In the genomic region with DNA sequence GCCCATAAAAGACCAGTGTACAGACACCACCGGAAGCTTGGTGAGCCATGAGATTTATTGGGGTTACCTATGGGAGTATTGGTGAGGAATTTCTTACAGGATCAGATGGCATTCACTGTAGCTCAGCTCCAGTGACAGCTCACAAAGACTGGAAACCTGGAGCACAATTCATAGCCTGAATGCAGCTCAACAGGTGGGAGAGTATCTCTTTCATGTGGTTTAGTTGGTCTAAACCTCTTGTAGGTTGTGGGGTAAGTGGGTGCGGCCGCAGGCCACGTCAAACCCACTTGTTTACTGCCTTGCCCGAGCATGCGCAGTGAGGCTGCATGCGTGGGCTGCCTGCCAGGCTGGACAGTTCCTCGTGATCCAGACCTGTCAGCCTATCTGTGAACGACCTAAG, we compare ENCODE assay signal across 22 mouse cellular contexts. TPM values are rescaled to one million over a fixed set of nuclear protein-coding genes. Genes with fewer than 3 reads are reported as not detected.
DNase-seq lines count a peak whose midpoint lies in the region; ATAC-seq and TF ChIP-seq lines count a peak whose summit lies in the region.
"Had no signal": no experiment of that assay in that cellular context is flagged by ENCODE, and none has a peak within 500 bp of the region (broad histone marks: within the 10 kb centered on the region; RNA-seq: fewer than 3 reads in every experiment).

No protein-coding gene starts in this region.

- peaks cover 1% of the 10 kb centered on the region; the same call in 1 of the 2 replicates for H3K27me3 ChIP-seq in kidney, adult 2 months (replicated peaks; ENCODE audit: control insufficient read depth, insufficient read depth, low read length)

- TF ChIP-seq CTCF in kidney, adult 2 months (conservative IDR thresholded peaks at IDR 0.05; ENCODE audit: insufficient read depth, insufficient read length, low read depth, low read length), result no peak

- no peak for TF ChIP-seq POLR2A in kidney, adult 2 months (IDR thresholded peaks at IDR 0.05; ENCODE audit: low read depth, low read length)

- 52% methylated on average over 9 of the region's 9 CpGs for WGBS in kidney, adult 2 months

- H3K4me1 ChIP-seq in kidney, adult 2 months (ENCODE audit: control insufficient read depth, insufficient read depth, low read length), result no peaks in the 10 kb centered on the region
- H3K4me1 ChIP-seq: forebrain, embryonic 10.5 days; forebrain, embryonic 13.5 days; hindbrain, embryonic 13.5 days had no signal

- H3K4me3 ChIP-seq in kidney, adult 2 months (ENCODE audit: insufficient read depth, low read depth, low read length), result no peak overlapping the region
- H3K4me3 ChIP-seq: forebrain, embryonic 10.5 days; forebrain, embryonic 13.5 days; heart, adult 2 months; heart, embryonic 10.5 days; heart, embryonic 13.5 days; hindbrain, embryonic 10.5 days; hindbrain, embryonic 13.5 days had no signal

- peak; percentile 41 for DNase-seq in kidney, adult 2 months
- DNase-seq in kidney, adult 8-10 months, result no peak
- DNase-seq in CD4-positive helper T cell, adult 2 months (ENCODE audit: low read depth, low spot score), result peak; percentile 44
- peak; percentile 61 for DNase-seq in R1 (ENCODE audit: low read depth, low spot score)
- DNase-seq in urinary bladder, adult 2 months (ENCODE audit: low spot score), result no peak
- DNase-seq: adrenal gland, adult 2 months; adrenal gland, postnatal 14 days; cerebellum, adult 18-20 months; cerebellum, adult 9-10 months; cerebellum, postnatal 14 days; gastrocnemius, postnatal 10 days; gastrocnemius, postnatal 36 days; heart, adult 2 months had no signal

- no peak for ATAC-seq in cerebellum, adult (ENCODE audit: insufficient number of reproducible peaks, low FRiP score, low TSS enrichment)
- ATAC-seq: forebrain, embryonic 13.5 days; forebrain, embryonic 16.5 days; hindbrain, embryonic 16.5 days had no signal

- no peak overlapping the region for H3K27ac ChIP-seq in kidney, adult 2 months (ENCODE audit: insufficient read depth, low read depth, low read length)
- H3K27ac ChIP-seq: forebrain, embryonic 10.5 days; forebrain, embryonic 13.5 days; heart, adult 2 months; heart, embryonic 10.5 days; heart, embryonic 13.5 days; hindbrain, embryonic 10.5 days; hindbrain, embryonic 13.5 days had no signal

- H3K36me3 ChIP-seq in kidney, adult 2 months (ENCODE audit: control insufficient read depth, insufficient read depth, low read length), result no peaks in the 10 kb centered on the region
- H3K36me3 ChIP-seq: forebrain, embryonic 10.5 days; heart, embryonic 10.5 days; heart, embryonic 13.5 days; hindbrain, embryonic 10.5 days; hindbrain, embryonic 13.5 days had no signal

RNA-seq across cellular contexts. Expression of a gene that starts 2.4 kb away (rescaled TPM):
- polyA plus RNA-seq in kidney, adult 2 months (2012; rRNA removed), result 0.53 and 0.55 TPM in 2 replicates
- 1.7 and 2.1 TPM in 2 replicates for polyA plus RNA-seq in urinary bladder, adult 2 months (2012; rRNA removed)

RNA-seq across cellular contexts. Expression of a gene that starts 23.8 kb away (rescaled TPM):
- 69.0 and 80.5 TPM in 2 replicates for polyA plus RNA-seq in kidney, adult 2 months (2012; rRNA removed)
- polyA plus RNA-seq in urinary bladder, adult 2 months (2012; rRNA removed), result 25.7 and 27.4 TPM in 2 replicates

RNA-seq across cellular contexts. Expression of a gene that starts 23.8 kb away (rescaled TPM):
- polyA plus RNA-seq in kidney, adult 2 months (2012; rRNA removed), result 173 and 175 TPM in 2 replicates
- 119 and 149 TPM in 2 replicates for polyA plus RNA-seq in urinary bladder, adult 2 months (2012; rRNA removed)

RNA-seq across cellular contexts. Expression of a gene that starts 28.3 kb away (rescaled TPM):
- 31.3 and 45.3 TPM in 2 replicates for polyA plus RNA-seq in kidney, adult 2 months (2012; rRNA removed)
- polyA plus RNA-seq in urinary bladder, adult 2 months (2012; rRNA removed), result 349 and 361 TPM in 2 replicates
- polyA plus RNA-seq: forebrain, embryonic 13.5 days had no signal

RNA-seq across cellular contexts. Expression of a gene that starts 33.2 kb away (rescaled TPM):
- 910 and 990 TPM in 2 replicates for polyA plus RNA-seq in kidney, adult 2 months (2012; rRNA removed)
- polyA plus RNA-seq in urinary bladder, adult 2 months (2012; rRNA removed), result 58.1 and 60.6 TPM in 2 replicates

Comparison
In these comparisons a context has a peak if more than half of its experiments do, and no peak if none do; other contexts are left out.
1. DNase-seq: peak in kidney, adult 2 months (single experiment), CD4-positive helper T cell, adult 2 months (single experiment) and R1 (single experiment); none in kidney, adult 8-10 months (0 of 2) and urinary bladder, adult 2 months (single experiment).